Mouse (Mus musculus) limb, embryonic 10.5 days (tissue): ENCODE results near the gene Sgta. TPM values are rescaled to one million over a fixed set of nuclear protein-coding genes. Genes with fewer than 3 reads are reported as not detected.

Experiments
- DNase-seq: peaks from one replicate; pipeline ENCODE4 v3.0.0-alpha.2; 2017; ENCODE audit warnings: low spot score
- H3K27ac ChIP-seq: fragments of 300-500 bp; sonication (generic); 2 replicates; pipeline ENCODE4 v1.5.1; 2016; ENCODE audit warnings: mild to moderate bottlenecking
- H3K27me3 ChIP-seq: fragments of 300-500 bp; sonication (generic); 2 replicates; pipeline ENCODE4 v1.6.1; 2016; ENCODE audit warnings: low read depth, mild to moderate bottlenecking; ENCODE audit not compliant: poor library complexity, severe bottlenecking
- H3K36me3 ChIP-seq: fragments of 300-500 bp; sonication (generic); 2 replicates; pipeline ENCODE4 v1.6.1; 2016; ENCODE audit warnings: mild to moderate bottlenecking, moderate library complexity
- H3K4me1 ChIP-seq: fragments of 300-500 bp; sonication (generic); 2 replicates; pipeline ENCODE4 v1.6.1; 2016
- H3K4me3 ChIP-seq: fragments of 300-500 bp; sonication (generic); 2 replicates; pipeline ENCODE4 v1.5.1; 2016; ENCODE audit warnings: mild to moderate bottlenecking, moderate library complexity
- H3K9me3 ChIP-seq: fragments of 300-500 bp; sonication (generic); replicated peaks from 2 replicates; pipeline ENCODE4 v1.6.1; 2016; ENCODE audit warnings: mild to moderate bottlenecking
- WGBS: fragments of 180-500 bp; shearing (Covaris S2); methylation state at CpG from one replicate; pipeline ENCODE4 v1.1.7; 2016; 5-methylcytosine and 5-hydroxymethylcytosine counted together
- polyA plus RNA-seq: library from polyadenylated mRNA; unstranded; fragments of >200 nt; fragmentation: Nextera tagmentation; extraction: Ambion mirVana; gene quantifications from 2 replicates; pipeline ENCODE4 v1.2.1, GENCODE M21; 2016

Gene Sgta
- 284 and 291 TPM in 2 replicates for polyA plus RNA-seq

DNA sequence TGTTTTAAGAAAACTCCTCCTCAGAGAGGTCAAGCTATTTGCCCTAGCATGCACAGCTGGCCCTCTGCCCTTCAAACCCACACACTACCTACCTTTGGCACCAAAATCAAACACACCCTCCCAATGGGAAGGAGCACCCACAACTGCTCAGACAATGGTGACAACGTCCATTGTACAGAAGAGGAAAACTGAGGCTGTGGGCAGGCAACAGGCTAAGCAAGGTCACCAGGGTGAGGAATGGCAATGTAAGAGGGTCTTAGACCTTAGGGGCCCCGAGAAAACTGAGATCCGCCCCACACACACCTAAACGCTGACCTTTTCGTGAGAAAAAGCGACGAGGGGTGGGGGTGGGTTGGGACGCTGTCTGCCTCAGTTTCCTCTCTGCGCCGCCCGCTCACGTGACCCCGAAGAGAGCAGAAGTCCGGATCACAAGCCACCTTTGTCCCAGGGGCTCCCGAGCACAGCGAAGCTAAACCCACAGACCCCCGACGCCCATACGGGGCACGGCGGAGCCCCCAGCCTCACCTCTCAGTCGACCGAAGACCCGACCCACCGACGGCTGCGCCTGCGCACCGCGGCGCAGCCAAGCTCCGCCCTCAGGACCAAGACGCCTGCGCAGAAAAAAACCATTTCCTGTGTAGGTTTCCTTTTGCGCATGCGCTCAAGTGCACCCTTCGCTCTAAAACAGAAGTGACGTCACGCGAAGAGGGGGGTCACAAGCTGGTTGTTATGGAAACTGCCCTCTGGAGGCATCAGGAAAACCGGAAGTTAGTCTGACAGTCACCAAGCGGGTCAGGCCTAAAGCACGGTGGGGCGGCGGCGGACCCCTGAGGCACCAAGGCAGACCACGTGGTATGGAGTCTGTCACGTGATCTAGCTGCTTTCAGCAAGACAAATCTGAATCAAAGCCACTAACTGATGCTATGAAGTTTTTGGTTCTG, at the start of gene Sgta:
TSS of gene Sgta (minus strand) at position 579 of the 941 bp plus-strand sequence.
- peaks cover 33% of the 10 kb centered on the region for H3K36me3 ChIP-seq
- WGBS = under 1% methylated on average over 48 of the region's 48 CpGs
- no peaks in the 10 kb centered on the region for H3K27me3 ChIP-seq
- H3K4me3 ChIP-seq = peak within 1 kb of the TSS; percentile 70
- no peaks in the 10 kb centered on the region for H3K9me3 ChIP-seq
- H3K27ac ChIP-seq = peak within 1 kb of the TSS; percentile 87
- DNase-seq = peak; percentile 97
- H3K4me1 ChIP-seq = peaks cover 28% of the 10 kb centered on the region

DNA sequence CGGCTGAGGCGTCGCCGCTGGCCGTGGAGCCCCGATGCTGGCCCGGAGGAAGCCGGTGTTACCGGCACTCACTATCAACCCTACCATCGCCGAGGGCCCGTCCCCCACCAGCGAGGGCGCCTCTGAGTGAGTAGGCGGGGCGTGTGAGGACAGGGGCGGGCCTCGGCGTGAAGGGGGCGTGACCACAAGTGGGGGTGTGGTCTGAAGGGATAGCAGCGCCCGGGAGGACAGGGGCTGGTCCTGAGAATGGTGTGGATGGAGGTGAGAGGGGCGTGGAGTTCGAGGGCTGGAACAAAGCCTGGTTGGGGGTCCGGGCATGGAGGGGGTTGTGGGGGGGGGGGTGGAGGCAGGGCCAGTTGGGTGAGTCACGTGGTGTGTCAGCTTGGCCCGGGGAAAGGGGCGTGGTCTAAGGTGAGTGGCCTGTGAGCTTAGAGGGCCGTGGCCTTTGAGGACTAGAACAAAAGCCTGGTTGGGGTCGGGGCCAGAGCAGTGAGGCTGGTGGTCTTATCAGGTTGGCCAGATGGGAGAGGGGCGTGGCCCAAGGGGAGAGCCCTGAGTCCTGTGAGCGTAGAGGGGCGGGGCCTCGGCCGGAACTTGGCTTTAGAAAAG, 46.2 kb upstream of the Sgta start:
- H3K27ac ChIP-seq = peak overlapping the region; percentile 98
- peak; percentile 93 for DNase-seq
- H3K4me3 ChIP-seq = peak overlapping the region; percentile 90
- H3K27me3 ChIP-seq = no peaks in the 10 kb centered on the region
- WGBS = under 1% methylated on average over 35 of the region's 35 CpGs
- H3K4me1 ChIP-seq = peaks cover 23% of the 10 kb centered on the region
- H3K36me3 ChIP-seq = peaks cover 44% of the 10 kb centered on the region
- no peaks in the 10 kb centered on the region for H3K9me3 ChIP-seq

DNA sequence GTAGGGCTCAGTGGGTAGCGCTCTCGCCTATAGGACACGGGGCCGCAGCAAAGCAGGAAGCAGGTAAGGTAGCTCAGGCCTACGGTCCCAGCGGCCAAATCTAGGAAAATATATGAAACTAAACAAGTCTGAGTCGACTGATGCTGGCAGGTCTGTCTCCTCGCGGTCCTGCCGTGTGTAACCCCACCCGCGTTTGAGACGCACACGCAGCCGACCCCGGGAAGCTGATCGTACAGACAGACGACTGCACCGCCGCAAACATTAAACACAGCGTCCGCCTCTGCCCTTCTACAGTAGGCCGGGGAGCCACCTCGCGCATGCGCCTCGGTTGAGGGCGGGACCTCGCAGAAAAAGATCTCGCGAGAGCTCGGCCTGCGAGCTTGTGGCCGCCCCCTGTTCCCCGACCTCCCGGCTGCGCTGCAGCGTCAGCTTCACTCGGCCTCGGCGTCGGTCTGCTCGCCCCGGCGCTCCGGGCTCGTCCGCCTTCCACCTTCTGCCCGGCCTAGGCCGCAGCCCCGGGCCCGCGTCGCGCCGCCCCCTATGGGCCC, 45.7 kb upstream of the Sgta start, which contains the start of gene Map2k2:
TSS of gene Map2k2 (plus strand) at position 351 of the 548 bp plus-strand sequence.
- peaks cover 23% of the 10 kb centered on the region for H3K4me1 ChIP-seq

DNA sequence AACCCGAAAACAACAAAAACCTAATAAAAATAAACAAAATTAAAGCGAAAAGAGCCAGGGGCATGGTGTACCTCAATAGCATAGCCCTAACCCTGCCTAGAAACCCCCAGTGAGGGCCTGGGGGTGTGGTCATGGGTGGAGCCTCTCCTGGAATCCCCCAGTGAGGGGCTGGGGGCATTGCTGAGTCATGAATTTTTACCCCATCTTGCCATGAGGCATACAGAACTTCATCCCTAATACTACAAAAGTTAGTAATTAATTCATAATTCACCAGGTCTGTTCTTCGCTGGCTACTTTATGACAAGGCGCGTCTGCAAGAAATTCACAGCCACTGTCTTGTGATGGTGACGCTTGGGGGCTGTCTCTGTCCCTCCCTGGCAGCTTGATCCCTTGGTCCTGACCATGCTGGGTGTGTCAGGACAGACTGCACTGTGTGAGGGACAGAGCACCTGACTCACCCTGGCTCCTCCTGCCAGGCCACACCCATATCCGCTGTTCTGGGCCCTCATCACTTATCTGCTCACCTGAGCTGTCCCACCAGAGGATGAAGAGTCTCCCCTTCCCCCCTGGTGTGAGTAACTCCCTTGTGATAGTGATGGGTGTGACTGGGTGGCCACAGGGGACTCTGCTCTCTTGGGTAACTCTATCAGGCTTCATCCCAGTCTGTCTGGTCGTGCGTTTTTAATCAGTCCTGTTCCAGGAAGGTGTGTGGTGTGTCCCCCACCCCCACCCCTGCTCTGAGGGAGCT, 35.1 kb upstream of the Sgta start:
- Histone ChIP-seq H3K4me3 (no peak overlapping the region), H3K27me3 (0 out of 2 replicates have a peak, but pooled peaks cover 4% of the 10 kb centered on the region), H3K4me1 (0 out of 2 replicates have a peak, but pooled peaks cover 4% of the 10 kb centered on the region), H3K9me3 (no peaks in the 10 kb centered on the region), H3K27ac (no peak overlapping the region), H3K36me3 (no peaks in the 10 kb centered on the region)
- no peak for DNase-seq
- WGBS = 65% methylated on average over 9 of the region's 9 CpGs

More for the DNA sequence above, 45.7 kb upstream of the Sgta start, which contains the start of gene Map2k2:
- H3K36me3 ChIP-seq = peaks cover 39% of the 10 kb centered on the region
- H3K27ac ChIP-seq = peak within 1 kb of the TSS; percentile 98
- no peaks in the 10 kb centered on the region for H3K9me3 ChIP-seq
- no peaks in the 10 kb centered on the region for H3K27me3 ChIP-seq
- WGBS = under 1% methylated on average over 56 of the region's 56 CpGs
- H3K4me3 ChIP-seq = peak within 1 kb of the TSS; percentile 90
- DNase-seq = peak; percentile 98

DNA sequence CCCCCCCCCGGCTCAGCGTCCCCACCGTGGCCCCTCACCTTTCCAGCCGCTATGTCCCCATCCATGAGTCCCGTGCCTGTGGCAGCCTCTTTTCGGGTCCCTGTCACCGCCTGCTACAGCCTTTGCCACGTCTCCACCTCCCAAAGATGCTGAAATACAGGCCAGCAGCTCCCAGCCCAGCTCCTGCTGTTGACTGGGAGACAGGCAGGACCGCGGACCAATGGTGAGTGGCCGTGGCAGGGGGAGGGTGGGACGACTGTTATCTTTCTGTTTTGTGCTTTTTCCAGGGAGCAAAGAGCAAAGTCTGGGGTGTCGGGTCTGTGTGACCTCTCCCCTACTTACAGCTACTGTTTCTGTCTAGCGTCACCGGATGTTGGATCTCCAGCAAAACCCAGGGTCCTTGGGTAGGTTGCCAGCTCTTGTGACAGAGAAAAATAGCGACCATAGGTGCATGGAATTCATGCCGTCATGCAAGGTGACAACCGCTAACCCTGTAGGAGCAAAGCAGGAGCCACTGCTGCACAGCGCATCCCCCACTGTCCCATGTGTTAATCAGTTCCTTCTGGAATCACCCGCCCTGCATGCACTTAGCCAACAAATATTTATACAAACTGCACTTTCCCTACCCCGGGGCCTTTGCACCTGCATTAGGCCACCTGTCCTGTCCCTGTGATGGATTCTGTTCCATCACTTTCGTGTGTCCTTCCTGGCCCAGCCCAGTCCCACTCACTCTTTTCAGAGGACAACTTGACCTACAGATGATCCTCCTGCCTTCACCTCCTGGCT, 32.7 kb upstream of the Sgta start:
- DNase-seq = peak; percentile 39
- Histone ChIP-seq H3K36me3 (no peaks in the 10 kb centered on the region), H3K4me1 (peaks cover 15% of the 10 kb centered on the region), H3K9me3 (no peaks in the 10 kb centered on the region), H3K27me3 (0 out of 2 replicates have a peak, but pooled peaks cover 4% of the 10 kb centered on the region), H3K27ac (no peak overlapping the region), H3K4me3 (no peak overlapping the region)
- 60% methylated on average over 22 of the region's 22 CpGs for WGBS

DNA sequence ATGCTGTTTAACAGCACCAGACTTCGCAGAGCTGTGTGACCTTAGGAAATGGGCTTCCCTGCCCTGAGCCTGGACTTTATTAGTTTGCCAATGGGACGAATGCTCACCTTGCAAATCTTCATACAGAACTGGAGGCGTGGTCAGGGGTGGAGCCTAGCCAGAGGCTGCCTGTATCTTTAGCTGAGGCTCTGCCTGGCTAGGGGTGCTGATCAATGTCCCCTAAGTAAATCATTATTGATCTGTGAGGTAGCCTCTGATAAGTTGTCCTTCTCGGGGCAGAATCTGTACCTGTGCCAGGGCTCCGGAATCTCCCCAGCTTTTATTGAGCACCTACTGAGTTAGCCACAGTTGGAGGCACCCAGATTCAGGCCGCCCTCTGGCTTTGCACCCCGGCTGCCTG, 30.6 kb upstream of the Sgta start:
- no peak for DNase-seq
- peaks cover 15% of the 10 kb centered on the region for H3K4me1 ChIP-seq
- H3K9me3 ChIP-seq = no peaks in the 10 kb centered on the region
- no peaks in the 10 kb centered on the region for H3K36me3 ChIP-seq
- H3K27ac ChIP-seq = no peak overlapping the region
- 0 out of 2 replicates have a peak, but pooled peaks cover 4% of the 10 kb centered on the region for H3K27me3 ChIP-seq
- WGBS = 71% methylated on average over 7 of the region's 7 CpGs
- H3K4me3 ChIP-seq = no peak overlapping the region

DNA sequence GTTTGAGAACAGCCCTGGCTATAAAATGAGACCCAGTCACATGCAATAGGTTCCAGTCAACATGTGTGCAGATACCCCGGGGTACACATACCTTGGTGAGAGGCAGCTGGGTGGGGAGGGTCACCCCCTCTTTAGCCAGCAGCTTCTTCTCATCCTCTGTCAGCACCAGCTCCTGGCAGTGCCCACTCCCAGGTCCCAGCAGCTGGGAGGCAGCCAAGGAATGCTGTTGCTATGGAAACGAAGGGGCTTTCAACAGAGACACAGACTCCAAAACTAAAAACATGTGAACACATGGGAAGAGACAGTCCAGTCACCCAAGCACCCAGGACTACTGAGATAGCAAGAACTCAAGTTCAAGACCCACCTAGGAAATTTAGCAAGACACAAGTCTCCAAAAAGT, 29.2 kb upstream of the Sgta start:
- no peaks in the 10 kb centered on the region for H3K36me3 ChIP-seq
- no peak overlapping the region for H3K4me3 ChIP-seq
- peaks cover 14% of the 10 kb centered on the region for H3K4me1 ChIP-seq
- H3K27ac ChIP-seq = 0 out of 2 replicates have a peak overlapping the region, but pooled peaks have one; percentile 30
- H3K9me3 ChIP-seq = no peaks in the 10 kb centered on the region
- peak; percentile 48 for DNase-seq
- WGBS = 70% methylated on average over 2 of the region's 2 CpGs
- H3K27me3 ChIP-seq = 0 out of 2 replicates have a peak, but pooled peaks cover 4% of the 10 kb centered on the region

DNA sequence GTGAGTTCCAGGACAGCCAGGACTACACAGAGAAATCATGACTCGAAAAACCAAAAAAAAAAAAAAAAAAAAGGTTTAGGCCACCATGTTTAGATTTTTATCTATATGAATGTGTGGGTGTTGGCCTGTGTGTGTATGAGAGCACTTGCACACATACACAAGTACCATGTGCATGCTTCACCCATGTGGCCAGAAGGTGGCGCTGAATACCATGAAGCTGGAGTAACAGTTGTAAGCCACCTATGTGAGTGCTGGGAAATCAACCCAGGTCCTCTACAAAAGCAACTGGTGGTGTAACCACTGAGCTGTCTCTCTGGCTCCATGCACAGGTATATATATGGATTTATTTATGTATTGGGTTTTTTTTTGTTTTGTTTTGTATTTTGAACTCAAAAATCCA, 27.0 kb upstream of the Sgta start:
- H3K9me3 ChIP-seq = no peaks in the 10 kb centered on the region
- H3K4me1 ChIP-seq = peaks cover 14% of the 10 kb centered on the region
- DNase-seq = no peak
- H3K27me3 ChIP-seq = no peaks in the 10 kb centered on the region
- H3K4me3 ChIP-seq = no peak overlapping the region
- H3K27ac ChIP-seq = no peak overlapping the region
- 52% methylated on average over 2 of the region's 2 CpGs for WGBS
- peaks cover 16% of the 10 kb centered on the region for H3K36me3 ChIP-seq

DNA sequence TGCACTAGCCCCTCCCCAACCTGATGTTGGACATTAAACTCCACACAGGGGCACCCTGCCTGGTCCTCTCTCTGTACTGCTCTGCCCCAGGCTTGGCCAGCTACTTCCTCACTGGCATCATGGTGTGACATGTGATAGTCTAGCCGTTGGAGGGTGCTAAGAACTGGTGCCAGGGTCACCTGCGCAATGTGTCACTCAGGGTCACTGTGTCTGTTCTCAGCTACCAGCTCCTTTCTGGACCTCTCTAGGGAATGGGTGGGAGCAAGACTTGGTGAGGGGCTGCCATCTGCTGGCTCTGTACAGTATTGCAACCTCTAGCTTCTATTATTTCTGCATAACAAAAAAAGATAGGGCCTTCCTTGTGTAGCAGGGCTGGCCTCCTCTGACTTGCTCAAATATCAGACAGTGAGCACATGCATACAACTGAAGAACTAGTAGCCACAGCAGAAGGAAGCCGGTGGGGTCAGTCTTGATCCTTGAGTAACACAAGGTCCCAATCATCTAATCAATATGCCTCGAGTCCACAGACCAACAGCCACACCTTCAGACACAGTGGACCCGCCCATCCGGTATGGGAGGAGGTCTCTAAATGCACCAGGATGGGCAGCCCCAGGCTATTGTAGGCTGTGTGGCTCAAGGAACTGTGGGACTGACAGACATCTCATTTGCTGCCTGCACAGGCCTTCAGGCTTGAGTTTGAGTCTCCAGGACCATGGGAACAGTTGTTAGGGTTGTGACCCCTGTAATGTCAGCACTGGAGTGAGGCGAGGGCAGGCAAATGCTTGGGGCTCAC, 22.4 kb upstream of the Sgta start:
- Histone ChIP-seq H3K36me3 (peaks cover 63% of the 10 kb centered on the region), H3K4me1 (no peaks in the 10 kb centered on the region), H3K9me3 (no peaks in the 10 kb centered on the region), H3K27me3 (no peaks in the 10 kb centered on the region), H3K4me3 (no peak overlapping the region), H3K27ac (no peak overlapping the region)
- DNase-seq = peak; percentile 67
- 84% methylated on average over 7 of the region's 7 CpGs for WGBS

DNA sequence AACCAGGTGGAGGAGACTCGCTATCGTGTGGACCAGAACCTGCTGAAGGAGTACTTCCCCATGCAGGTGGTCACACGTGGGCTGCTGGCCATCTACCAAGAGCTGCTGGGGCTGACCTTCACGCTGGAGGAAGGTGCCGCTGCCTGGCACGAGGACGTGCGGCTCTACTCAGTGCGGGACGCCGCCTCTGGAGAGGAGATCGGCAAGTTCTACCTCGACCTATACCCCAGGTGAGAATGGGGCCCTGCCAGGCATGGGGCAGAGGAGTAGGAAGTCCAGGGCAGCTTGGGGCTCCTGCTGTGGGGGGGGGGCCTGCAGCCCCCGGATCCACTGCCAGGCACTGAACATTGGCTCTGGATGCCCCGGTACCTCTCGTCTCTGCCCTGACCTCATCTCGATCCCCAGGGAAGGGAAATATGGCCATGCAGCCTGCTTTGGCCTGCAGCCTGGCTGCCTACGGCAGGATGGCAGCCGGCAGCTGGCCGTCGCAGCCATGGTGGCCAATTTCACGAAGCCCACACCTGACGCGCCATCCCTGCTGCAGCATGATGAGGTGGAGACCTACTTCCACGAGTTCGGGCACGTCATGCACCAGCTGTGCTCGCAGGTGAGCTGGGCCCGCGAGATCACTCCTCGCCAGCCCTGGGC, 20.2 kb upstream of the Sgta start:
- Histone ChIP-seq H3K36me3 (peaks cover 84% of the 10 kb centered on the region), H3K9me3 (no peaks in the 10 kb centered on the region)

DNA sequence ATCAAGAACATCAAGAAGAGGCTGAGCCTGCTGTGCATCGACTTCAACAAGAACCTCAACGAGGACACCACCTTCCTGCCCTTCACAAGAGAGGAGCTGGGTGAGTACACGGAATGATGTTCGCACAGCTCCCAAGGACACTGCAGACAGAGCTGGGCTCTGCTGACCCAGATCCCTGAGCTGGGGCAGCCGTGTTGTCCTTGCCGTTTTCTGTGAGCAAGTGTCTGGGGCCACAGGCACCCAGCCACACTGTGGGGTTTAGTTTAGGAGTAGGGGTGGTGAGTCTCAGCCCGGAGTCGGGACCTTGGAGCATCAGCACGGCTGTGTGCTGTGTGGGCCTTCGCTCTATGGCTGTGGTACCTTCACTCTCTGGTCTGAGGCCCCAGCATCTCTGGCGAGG, 17.9 kb upstream of the Sgta start:
- H3K9me3 ChIP-seq = no peaks in the 10 kb centered on the region
- H3K4me3 ChIP-seq = no peak overlapping the region
- H3K36me3 ChIP-seq = peaks cover 99% of the 10 kb centered on the region
- no peaks in the 10 kb centered on the region for H3K4me1 ChIP-seq
- no peak overlapping the region for H3K27ac ChIP-seq
- DNase-seq = no peak
- 93% methylated on average over 11 of the region's 11 CpGs for WGBS
- H3K27me3 ChIP-seq = no peaks in the 10 kb centered on the region

More for the DNA sequence above, 20.2 kb upstream of the Sgta start:
- no peaks in the 10 kb centered on the region for H3K4me1 ChIP-seq
- H3K4me3 ChIP-seq = no peak overlapping the region
- WGBS = 94% methylated on average over 31 of the region's 31 CpGs
- no peak for DNase-seq
- no peak overlapping the region for H3K27ac ChIP-seq
- H3K27me3 ChIP-seq = no peaks in the 10 kb centered on the region
